Mouse (Mus musculus) intestine, embryonic 15.5 days (tissue): ENCODE measurements at regions not wholly inside any gene's neighbourhood (a gene's known extent, or its start where the extent isn't known, plus 50 kb on each side); places are given as distances from the start of the nearest gene placed in this dataset.
"Not testable (repeated sequence)": the region's sequence is repeated elsewhere in the genome, so short reads cannot be mapped to it uniquely, and the experiment has no call there.

Experiments
- ATAC-seq: fragments of 200-750 bp; cut with Nextera tagmentation; 2 replicates; pipeline ENCODE4 v1.8.0; 2017; ENCODE audit warnings: moderate TSS enrichment, moderate library complexity
- H3K27ac ChIP-seq: fragments of 300-500 bp; sonication (generic); 2 replicates; pipeline ENCODE4 v1.5.1; 2015; ENCODE audit warnings: mild to moderate bottlenecking, inconsistent platforms
- H3K27me3 ChIP-seq: fragments of 300-500 bp; sonication (generic); replicated peaks from 2 replicates; pipeline ENCODE4 v1.6.1; 2015; ENCODE audit warnings: inconsistent platforms
- H3K36me3 ChIP-seq: fragments of 300-500 bp; sonication (generic); 2 replicates; pipeline ENCODE4 v1.6.1; 2015; ENCODE audit warnings: inconsistent platforms
- H3K4me1 ChIP-seq: fragments of 300-500 bp; sonication (generic); replicated peaks from 2 replicates; pipeline ENCODE4 v1.6.1; 2015; ENCODE audit warnings: inconsistent platforms
- H3K4me2 ChIP-seq: fragments of 300-500 bp; sonication (generic); replicated peaks from 2 replicates; pipeline ENCODE4 v1.6.1; 2015; ENCODE audit warnings: mild to moderate bottlenecking, inconsistent platforms
- H3K4me3 ChIP-seq: fragments of 300-500 bp; sonication (generic); replicated peaks from 2 replicates; pipeline ENCODE4 v1.5.1; 2015; ENCODE audit warnings: inconsistent platforms
- H3K9ac ChIP-seq: fragments of 300-500 bp; sonication (generic); 2 replicates; pipeline ENCODE4 v1.6.1; 2015; ENCODE audit warnings: inconsistent platforms
- H3K9me3 ChIP-seq: fragments of 300-500 bp; sonication (generic); 2 replicates; pipeline ENCODE4 v1.6.1; 2016; ENCODE audit warnings: inconsistent platforms
- WGBS: fragments of 180-500 bp; shearing (Covaris S2); methylation state at CpG from one replicate; pipeline ENCODE4 v1.1.7; 2015; 5-methylcytosine and 5-hydroxymethylcytosine counted together

DNA sequence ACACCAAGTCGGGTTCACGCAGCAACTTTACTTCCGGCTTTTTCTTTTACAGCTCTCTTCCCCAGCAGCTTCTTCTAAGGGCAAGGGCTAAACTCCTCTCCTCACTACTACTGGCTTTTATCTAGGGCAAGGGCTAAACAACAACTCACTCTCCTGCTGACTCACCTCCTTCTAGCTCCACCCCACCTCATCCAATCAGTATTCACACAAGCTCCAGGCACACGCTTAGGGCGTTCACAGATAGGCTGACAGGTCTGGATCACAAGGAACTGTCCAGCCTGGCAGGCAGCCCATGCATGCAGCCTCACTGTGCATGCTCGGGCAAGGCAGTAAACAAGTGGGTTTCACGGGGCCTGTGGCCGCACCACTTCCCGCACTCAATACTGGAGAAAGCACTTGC is 116.9 kb downstream of the 1700129C05Rik start:
- H3K9ac ChIP-seq, H3K27me3 ChIP-seq, H3K9me3 ChIP-seq, H3K4me2 ChIP-seq, H3K27ac ChIP-seq, H3K36me3 ChIP-seq, H3K4me3 ChIP-seq, H3K4me1 ChIP-seq: not testable (repeated sequence)
- peak; percentile 78 for ATAC-seq
- 54% methylated on average over 9 of the region's 9 CpGs for WGBS

- ATAC-seq: no peak
- 86% methylated on average over 3 of the region's 3 CpGs for WGBS
- H3K9me3 ChIP-seq: no peaks in the 10 kb centered on the region
- H3K4me3 ChIP-seq: no peak overlapping the region
- H3K4me1 ChIP-seq: no peaks in the 10 kb centered on the region
- H3K9ac ChIP-seq: no peak overlapping the region
- no peaks in the 10 kb centered on the region for H3K36me3 ChIP-seq
- H3K4me2 ChIP-seq: no peak overlapping the region
- no peaks in the 10 kb centered on the region for H3K27me3 ChIP-seq
- no peak overlapping the region for H3K27ac ChIP-seq
Measured at GRCm38 (mm10) chr14:59009534-59009933, 133.2 kb downstream of the 1700129C05Rik start.

GRCm38 (mm10) chr14:58999106-58999778 is 143.5 kb downstream of the 1700129C05Rik start:
- 43% methylated on average over 5 of the region's 5 CpGs for WGBS
- H3K4me1 ChIP-seq: no peaks in the 10 kb centered on the region
- H3K27ac ChIP-seq: no peak overlapping the region
- H3K4me3 ChIP-seq: no peak overlapping the region
- no peak overlapping the region for H3K9ac ChIP-seq
- 0 out of 2 replicates have a peak, but pooled peaks have one; percentile 51 for ATAC-seq
- H3K36me3 ChIP-seq: no peaks in the 10 kb centered on the region
- H3K27me3 ChIP-seq: no peaks in the 10 kb centered on the region
- no peaks in the 10 kb centered on the region for H3K9me3 ChIP-seq
- no peak overlapping the region for H3K4me2 ChIP-seq

DNA sequence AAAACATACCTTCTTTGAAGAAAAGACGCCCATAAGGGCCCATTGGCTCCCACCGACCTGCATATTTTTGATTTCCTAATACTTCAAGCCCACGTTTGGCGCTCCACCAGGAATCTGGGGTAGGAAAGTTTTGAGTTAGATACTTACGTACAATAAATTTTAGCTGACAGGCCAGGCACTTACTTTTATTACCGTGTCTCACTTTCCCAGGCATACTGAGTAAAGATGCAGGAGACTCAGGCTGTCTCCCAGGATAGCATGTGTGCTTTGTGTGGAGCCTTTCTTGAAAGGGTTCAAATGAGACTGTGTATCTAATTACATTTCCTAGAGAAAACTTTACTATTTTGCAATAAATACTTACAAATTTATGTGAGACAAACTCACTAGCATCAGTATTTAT is 147.7 kb downstream of the 1700129C05Rik start:
- Histone ChIP-seq H3K4me2 (no peak overlapping the region), H3K27me3 (no peaks in the 10 kb centered on the region), H3K27ac (no peak overlapping the region), H3K4me3 (no peak overlapping the region), H3K36me3 (no peaks in the 10 kb centered on the region), H3K9me3 (no peaks in the 10 kb centered on the region), H3K9ac (no peak overlapping the region), H3K4me1 (no peaks in the 10 kb centered on the region)
- no peak for ATAC-seq
- 50% methylated on average over 6 of the region's 6 CpGs for WGBS

DNA sequence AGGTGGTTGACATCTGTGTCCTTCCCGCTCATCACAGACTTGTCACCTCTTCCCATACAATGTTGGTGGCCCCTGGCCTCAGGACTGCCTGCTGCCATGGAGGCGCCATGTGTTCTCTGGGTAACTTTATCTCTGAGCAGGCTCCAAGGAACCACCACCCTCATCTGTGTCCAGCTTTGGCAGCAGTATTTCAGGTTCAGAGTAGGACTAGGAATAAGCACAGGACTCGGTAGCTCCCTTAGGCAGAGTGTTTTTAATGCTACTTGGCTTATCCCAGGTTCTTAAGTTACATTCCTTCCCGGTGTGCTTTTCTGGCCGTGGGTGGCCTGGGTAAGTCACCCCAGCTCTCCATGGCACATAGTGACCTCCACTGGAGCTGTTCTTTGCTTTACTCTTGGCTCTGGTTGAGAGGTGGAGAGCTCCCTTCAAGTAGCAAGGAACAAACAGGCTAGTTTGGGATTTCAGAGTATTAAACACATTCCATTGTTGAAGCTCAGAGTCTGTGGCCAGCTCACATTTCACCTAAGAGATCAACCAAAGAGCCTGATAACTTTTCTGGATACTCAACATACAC is 153.0 kb downstream of the 1700129C05Rik start:
- Histone ChIP-seq H3K36me3 (no peaks in the 10 kb centered on the region), H3K4me1 (no peaks in the 10 kb centered on the region; the same call in 1 of the 2 replicates), H3K9ac (no peak overlapping the region), H3K27me3 (no peaks in the 10 kb centered on the region), H3K9me3 (no peaks in the 10 kb centered on the region), H3K27ac (no peak overlapping the region), H3K4me2 (no peak overlapping the region), H3K4me3 (no peak overlapping the region)
- WGBS: 77% methylated on average over 5 of the region's 5 CpGs
- no peak for ATAC-seq

DNA sequence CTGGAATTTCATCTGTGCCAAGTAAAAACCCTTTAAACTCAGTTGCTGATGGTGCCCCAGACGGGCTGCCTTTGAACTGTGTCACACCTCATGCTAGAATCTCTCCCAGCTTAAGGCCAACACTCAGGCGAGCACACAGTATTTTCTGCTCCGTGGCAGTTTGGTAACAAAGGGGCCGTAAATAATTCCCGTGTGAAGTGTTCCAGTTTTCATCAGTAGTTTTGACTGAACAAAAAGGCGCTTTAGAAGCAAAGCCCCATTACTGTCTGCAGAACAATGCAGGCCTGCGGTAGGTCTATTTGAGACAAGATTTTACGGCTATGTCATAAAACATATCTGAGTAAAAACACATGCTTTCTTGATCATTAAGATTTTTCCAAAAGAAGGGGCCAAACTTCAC is 155.0 kb downstream of the 1700129C05Rik start:
- no peak for ATAC-seq
- 24% methylated on average over 8 of the region's 8 CpGs for WGBS
- Histone ChIP-seq H3K4me3 (no peak overlapping the region), H3K9me3 (no peaks in the 10 kb centered on the region), H3K27me3 (no peaks in the 10 kb centered on the region), H3K4me2 (no peak overlapping the region), H3K9ac (no peak overlapping the region), H3K4me1 (no peaks in the 10 kb centered on the region; the same call in 1 of the 2 replicates), H3K36me3 (no peaks in the 10 kb centered on the region), H3K27ac (no peak overlapping the region)

DNA sequence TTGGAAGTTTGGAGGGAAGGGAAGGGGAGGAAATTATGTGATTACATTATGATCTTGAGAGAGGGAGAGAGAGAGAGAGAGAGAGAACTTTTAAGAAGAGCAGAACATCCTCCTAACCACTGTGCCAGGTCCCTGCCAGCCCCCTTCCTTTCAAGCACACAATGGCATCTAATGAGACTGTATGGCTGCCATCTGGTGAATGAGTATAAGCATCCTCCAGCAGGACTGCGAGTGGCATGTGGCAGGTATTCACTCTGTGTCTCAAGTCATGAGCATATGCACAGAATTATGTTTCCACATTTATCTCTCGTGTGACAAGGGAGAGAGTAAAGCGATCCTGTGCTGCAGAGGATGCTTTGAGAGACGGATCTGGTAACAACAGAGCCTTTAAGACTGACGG is 156.9 kb downstream of the 1700129C05Rik start:
- Histone ChIP-seq H3K27ac (no peak overlapping the region), H3K4me1 (no peaks in the 10 kb centered on the region; the same call in 1 of the 2 replicates), H3K9me3 (no peaks in the 10 kb centered on the region), H3K9ac (no peak overlapping the region), H3K4me3 (no peak overlapping the region), H3K4me2 (no peak overlapping the region), H3K36me3 (no peaks in the 10 kb centered on the region), H3K27me3 (no peaks in the 10 kb centered on the region)
- no peak for ATAC-seq
- WGBS: 86% methylated on average over 5 of the region's 5 CpGs

DNA sequence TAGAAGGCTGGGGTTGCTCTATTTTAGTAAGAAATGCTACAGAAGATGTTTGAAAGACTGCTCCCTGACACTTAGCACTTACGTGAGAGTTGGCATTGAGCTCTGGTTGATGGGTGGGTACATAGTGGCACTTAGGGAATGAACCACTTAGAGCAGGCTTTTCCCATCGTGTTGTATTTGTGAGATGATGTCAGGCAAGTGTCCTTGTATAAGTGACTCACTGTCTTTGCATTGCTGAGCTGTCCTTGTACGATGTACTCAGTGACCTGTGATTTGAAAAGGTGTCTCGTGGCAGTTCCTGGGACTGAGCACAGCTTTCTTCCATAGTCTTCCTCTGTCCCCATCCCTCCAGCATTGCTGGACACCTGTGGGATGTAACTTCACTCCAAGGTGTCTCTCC is 165.9 kb downstream of the 1700129C05Rik start:
- no peak overlapping the region for H3K9ac ChIP-seq
- 91% methylated on average over 4 of the region's 4 CpGs for WGBS
- no peaks in the 10 kb centered on the region for H3K36me3 ChIP-seq
- H3K4me2 ChIP-seq: no peak overlapping the region
- H3K27me3 ChIP-seq: no peaks in the 10 kb centered on the region
- no peak overlapping the region for H3K27ac ChIP-seq
- no peak for ATAC-seq
- no peaks in the 10 kb centered on the region for H3K4me1 ChIP-seq
- no peaks in the 10 kb centered on the region for H3K9me3 ChIP-seq
- no peak overlapping the region for H3K4me3 ChIP-seq

DNA sequence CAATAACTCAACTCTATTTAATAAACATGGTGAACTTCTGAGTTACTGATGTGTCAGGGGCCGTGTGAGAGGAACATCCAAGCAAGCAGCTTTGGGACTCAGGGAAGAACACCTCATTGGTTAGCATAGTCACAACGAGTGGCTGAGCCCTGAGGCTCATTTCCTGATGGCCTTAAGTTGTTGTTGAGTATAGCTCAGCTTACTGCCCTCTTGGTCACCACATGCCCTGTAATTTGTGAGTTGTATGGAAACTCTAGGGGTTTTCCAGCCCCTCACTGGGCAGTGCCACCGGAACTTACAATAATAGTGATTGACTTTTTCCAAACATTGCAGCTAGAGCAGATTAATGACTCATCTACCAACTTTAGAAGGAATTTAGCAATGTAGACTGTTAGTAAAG is 173.4 kb downstream of the 1700129C05Rik start:
- Histone ChIP-seq H3K27ac (no peak overlapping the region), H3K4me3 (no peak overlapping the region), H3K4me1 (no peaks in the 10 kb centered on the region), H3K9ac (no peak overlapping the region), H3K4me2 (no peak overlapping the region), H3K27me3 (no peaks in the 10 kb centered on the region), H3K36me3 (no peaks in the 10 kb centered on the region), H3K9me3 (no peaks in the 10 kb centered on the region)
- ATAC-seq: no peak
- WGBS: 39% methylated on average over 3 of the region's 3 CpGs

- Histone ChIP-seq H3K4me1 (no peaks in the 10 kb centered on the region), H3K27ac (no peak overlapping the region), H3K4me2 (no peak overlapping the region), H3K36me3 (no peaks in the 10 kb centered on the region), H3K9me3 (no peaks in the 10 kb centered on the region), H3K4me3 (no peak overlapping the region), H3K9ac (no peak overlapping the region), H3K27me3 (no peaks in the 10 kb centered on the region)
- no peak for ATAC-seq
- WGBS: 78% methylated on average over 5 of the region's 5 CpGs
Measured at GRCm38 (mm10) chr14:58967975-58968374, 174.7 kb downstream of the 1700129C05Rik start.

DNA sequence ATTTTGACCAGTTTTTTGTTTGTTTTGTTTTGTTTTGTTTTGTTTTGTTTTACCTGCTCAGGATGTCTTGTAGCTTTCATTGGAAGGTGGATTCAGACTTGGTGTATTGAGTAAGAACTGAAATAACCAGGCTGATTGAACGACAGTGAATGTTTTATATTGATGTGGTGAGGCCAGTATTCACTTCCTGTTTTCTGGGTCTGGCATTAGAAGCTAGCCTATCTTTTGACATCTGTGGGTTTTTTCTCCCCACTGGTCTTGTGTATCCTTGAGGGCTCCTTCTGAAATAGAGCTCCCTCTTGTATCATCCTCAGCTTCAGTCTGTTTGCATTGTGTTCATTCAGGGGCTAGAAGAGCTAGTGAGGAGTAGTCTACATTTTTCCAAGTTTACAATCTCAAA is 175.5 kb downstream of the 1700129C05Rik start:
- no peak overlapping the region for H3K9ac ChIP-seq
- no peaks in the 10 kb centered on the region for H3K4me1 ChIP-seq
- H3K36me3 ChIP-seq: no peaks in the 10 kb centered on the region
- 67% methylated on average over 1 of the region's 1 CpGs for WGBS
- no peaks in the 10 kb centered on the region for H3K9me3 ChIP-seq
- H3K4me2 ChIP-seq: no peak overlapping the region
- no peak for ATAC-seq
- no peak overlapping the region for H3K27ac ChIP-seq
- no peaks in the 10 kb centered on the region for H3K27me3 ChIP-seq
- no peak overlapping the region for H3K4me3 ChIP-seq

GRCm38 (mm10) chr14:58944958-58945357 is 197.7 kb downstream of the 1700129C05Rik start:
- no peaks in the 10 kb centered on the region for H3K9me3 ChIP-seq
- no peaks in the 10 kb centered on the region for H3K36me3 ChIP-seq
- H3K4me2 ChIP-seq: no peak overlapping the region
- 90% methylated on average over 2 of the region's 2 CpGs for WGBS
- no peaks in the 10 kb centered on the region for H3K27me3 ChIP-seq
- H3K9ac ChIP-seq: no peak overlapping the region
- H3K4me3 ChIP-seq: no peak overlapping the region
- no peaks in the 10 kb centered on the region for H3K4me1 ChIP-seq
- no peak for ATAC-seq
- H3K27ac ChIP-seq: no peak overlapping the region

DNA sequence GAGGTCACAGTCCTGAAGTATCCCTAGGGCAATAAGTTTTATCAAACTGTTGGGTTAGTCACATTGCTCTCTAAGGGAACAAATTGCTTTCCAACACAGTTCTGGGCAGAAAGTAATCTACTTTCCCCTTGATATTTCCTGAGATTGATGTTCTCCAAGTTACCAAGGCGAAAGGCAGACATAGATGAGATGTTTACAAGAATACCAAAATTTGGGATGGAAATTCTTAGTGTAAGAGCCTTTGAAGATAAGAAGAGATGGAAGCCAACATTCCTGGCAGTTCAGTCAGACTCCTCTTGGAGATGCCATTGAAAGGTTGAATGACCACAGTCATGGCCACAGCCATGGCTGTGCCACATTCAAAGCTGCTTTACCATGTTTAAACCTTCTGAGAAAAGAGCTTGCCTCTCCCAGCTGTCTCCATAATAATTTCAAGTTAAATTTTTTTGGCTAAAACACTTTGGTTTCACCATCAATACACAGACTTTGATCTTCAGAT is 199.4 kb downstream of the 1700129C05Rik start:
- Histone ChIP-seq H3K9me3 (no peaks in the 10 kb centered on the region), H3K36me3 (no peaks in the 10 kb centered on the region), H3K4me2 (no peak overlapping the region), H3K27me3 (no peaks in the 10 kb centered on the region), H3K27ac (no peak overlapping the region), H3K4me3 (no peak overlapping the region), H3K4me1 (no peaks in the 10 kb centered on the region), H3K9ac (no peak overlapping the region)
- 85% methylated on average over 1 of the region's 1 CpGs for WGBS
- no peak for ATAC-seq
